Mouse (Mus musculus): Measurements from ENCODE around the gene Sap30l. TPM values are rescaled to one million over a fixed set of nuclear protein-coding genes. Genes with fewer than 3 reads are reported as not detected.

Sap30l gene
- 29.1 and 34.5 TPM in 2 replicates for polyA plus RNA-seq (2012; rRNA removed)

DNA sequence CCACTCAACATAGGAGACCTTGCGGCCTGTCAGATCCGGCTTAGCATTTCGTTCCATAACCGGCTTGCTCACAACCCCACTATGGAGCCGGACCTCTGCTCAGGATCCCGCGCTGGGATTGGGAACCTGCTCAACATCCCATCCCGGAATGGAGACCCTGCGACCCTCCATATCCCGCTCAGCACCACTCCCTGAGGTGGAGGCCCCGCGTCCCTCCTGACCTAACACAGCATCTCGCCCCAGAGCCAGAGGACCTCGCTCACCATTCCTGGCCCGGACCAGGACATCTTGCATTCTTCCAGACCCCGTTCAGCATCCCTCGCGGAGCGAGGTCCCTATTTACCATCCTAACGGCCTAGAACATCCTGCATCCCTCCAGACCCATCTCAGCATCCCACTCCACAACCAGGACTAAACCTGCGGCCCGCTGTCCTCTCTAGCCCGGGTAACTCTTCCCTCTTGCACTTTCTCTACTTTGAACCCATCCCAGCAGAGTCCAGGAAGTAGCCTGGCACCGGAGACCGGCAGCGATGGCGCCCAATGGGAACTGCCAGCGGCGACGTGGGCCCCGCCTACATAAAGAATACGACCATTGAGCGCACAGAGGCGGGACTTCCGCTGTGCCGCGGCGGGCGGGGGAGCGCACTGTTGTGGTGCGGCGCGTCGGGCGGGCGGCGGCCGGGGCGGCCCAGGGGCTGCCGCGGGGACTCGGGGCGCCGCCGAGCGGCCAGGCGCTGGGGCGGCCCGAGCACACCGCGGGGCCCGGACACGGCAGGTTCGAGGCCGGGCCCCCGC is at the start of gene Sap30l:
TSS of gene Sap30l (plus strand) at position 667 of the 795 bp plus-strand sequence.

DNA sequence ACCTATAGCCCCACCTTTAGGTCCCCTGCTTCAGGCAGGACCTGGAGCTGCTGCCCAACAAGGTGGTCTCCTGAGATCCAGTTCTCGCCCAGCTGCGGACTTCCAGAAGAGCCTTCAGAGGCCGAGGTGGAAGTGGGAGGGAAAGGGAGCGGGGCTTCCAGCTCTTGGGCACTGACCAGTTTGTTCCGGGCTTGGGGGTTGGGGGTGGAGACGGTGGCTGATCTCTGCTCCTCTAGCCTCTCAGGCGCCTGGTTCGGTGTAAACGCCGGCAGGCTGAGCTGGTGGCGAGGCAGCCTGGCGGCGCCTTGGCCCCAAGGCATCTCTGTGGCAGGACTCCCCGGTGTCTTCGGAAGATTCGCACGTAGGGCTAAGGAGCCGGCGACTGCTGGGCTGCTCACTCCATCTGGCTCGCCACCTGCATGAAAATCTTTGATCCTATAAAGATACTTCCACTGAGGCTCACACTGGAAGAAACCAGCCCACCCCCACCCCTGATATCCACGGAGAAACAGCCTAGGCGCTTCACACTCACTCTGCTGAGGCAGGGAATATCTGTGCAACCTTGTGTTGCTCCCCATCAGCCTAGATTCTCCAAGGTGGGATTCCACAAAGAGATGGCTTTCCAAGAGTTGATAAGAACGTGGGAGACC is 31.2 kb downstream of the Sap30l start, which contains the start of gene Hand1:
TSS of gene Hand1 (minus strand) at position 267 of the 650 bp plus-strand sequence.

Other genes with a start within 250 kb of the Sap30l start
- 13.1 and 15.4 TPM in 2 replicates for gene Galnt10, start 156.2 kb upstream of the Sap30l start, polyA plus RNA-seq (2012; rRNA removed)
- gene Hand1, start 31.2 kb downstream of the Sap30l start, polyA plus RNA-seq (2012; rRNA removed), result 2.0 and 6.0 TPM in 2 replicates
- 45.7 and 49.1 TPM in 2 replicates for gene Larp1, start 207.4 kb downstream of the Sap30l start, polyA plus RNA-seq (2012; rRNA removed)

All from central nervous system, embryonic 11.5 days (tissue).